Mouse (Mus musculus) G1E (cell line): ENCODE measurements around the gene Gse1. TPM values are rescaled to one million over a fixed set of nuclear protein-coding genes. Genes with fewer than 3 reads are reported as not detected.

Experiments
- ATAC-seq: 2 replicates; pipeline ENCODE4 v1.8.0; 2016; ENCODE audit warnings: mild to moderate bottlenecking; ENCODE audit not compliant: insufficient number of reproducible peaks, poor library complexity, low FRiP score, severe bottlenecking; ENCODE audit errors: extremely low read depth
- DNase-seq: peaks from one replicate; pipeline ENCODE4 v3.0.0; 2012; ENCODE audit warnings: low spot score
- H3K27me3 ChIP-seq: 2 replicates; pipeline ENCODE4 v1.6.1; 2012; ENCODE audit warnings: mild to moderate bottlenecking, low read length, inconsistent platforms; ENCODE audit not compliant: insufficient read depth
- H3K36me3 ChIP-seq: replicated peaks from 2 replicates; pipeline ENCODE3; 2012; ENCODE audit warnings: mild to moderate bottlenecking, inconsistent platforms
- H3K4me1 ChIP-seq: 2 replicates; pipeline ENCODE4 v1.6.1; 2012; ENCODE audit warnings: low read depth, low read length, inconsistent platforms, mixed read lengths; ENCODE audit not compliant: insufficient read depth
- H3K4me3 ChIP-seq: 2 replicates; pipeline ENCODE4 v1.5.1; 2012; ENCODE audit warnings: low read depth, mild to moderate bottlenecking, inconsistent platforms, low read length, moderate library complexity, mixed read lengths
- H3K9me3 ChIP-seq: replicated peaks from 2 replicates; pipeline ENCODE4 v1.6.1; 2012; ENCODE audit warnings: inconsistent platforms
- CTCF ChIP-seq: IDR thresholded peaks from 2 replicates; pipeline ENCODE4 v1.5.1; 2012; ENCODE audit warnings: low read depth, low read length, inconsistent platforms, mixed read lengths
- GATA1 ChIP-seq: IDR thresholded peaks from 2 replicates; pipeline ENCODE4 v1.6.1; 2012; ENCODE audit warnings: borderline replicate concordance, low read length, inconsistent platforms, mixed read lengths
- GATA2 ChIP-seq: IDR thresholded peaks from 2 replicates; pipeline ENCODE4 v1.6.1; 2012; ENCODE audit warnings: low read depth, low read length, inconsistent platforms, borderline replicate concordance
- POLR2AphosphoS5 ChIP-seq: IDR thresholded peaks from 2 replicates; pipeline ENCODE4 v1.6.1; 2012; ENCODE audit warnings: low read depth, low read length, inconsistent platforms; ENCODE audit not compliant: insufficient replicate concordance
- TAL1 ChIP-seq: conservative IDR thresholded peaks from 2 replicates; pipeline ENCODE4 v1.6.1; 2012; ENCODE audit warnings: low read depth, low read length, inconsistent platforms, mixed read lengths
- polyA plus RNA-seq: library from polyadenylated mRNA; stranded (reverse); fragments of >175 nt; gene quantifications from 2 replicates; pipeline ENCODE4 v1.2.3, GENCODE M21; 2012
- total RNA-seq, 2 experiments: library from RNA; stranded (forward) in 1 of 2; stranded (reverse) in 1 of 2; fragments of 200-1000 nt in 1 of 2; fragments of >200 nt in 1 of 2; fragmentation: Nextera tagmentation in 1 of 2; gene quantifications; 2 replicates each; pipeline ENCODE4 v1.2.3; 2014 to 2017

Gse1 gene
- total and polyA plus RNA-seq, 3 experiments: 6.3 to 106 (median 48.4) TPM

DNA sequence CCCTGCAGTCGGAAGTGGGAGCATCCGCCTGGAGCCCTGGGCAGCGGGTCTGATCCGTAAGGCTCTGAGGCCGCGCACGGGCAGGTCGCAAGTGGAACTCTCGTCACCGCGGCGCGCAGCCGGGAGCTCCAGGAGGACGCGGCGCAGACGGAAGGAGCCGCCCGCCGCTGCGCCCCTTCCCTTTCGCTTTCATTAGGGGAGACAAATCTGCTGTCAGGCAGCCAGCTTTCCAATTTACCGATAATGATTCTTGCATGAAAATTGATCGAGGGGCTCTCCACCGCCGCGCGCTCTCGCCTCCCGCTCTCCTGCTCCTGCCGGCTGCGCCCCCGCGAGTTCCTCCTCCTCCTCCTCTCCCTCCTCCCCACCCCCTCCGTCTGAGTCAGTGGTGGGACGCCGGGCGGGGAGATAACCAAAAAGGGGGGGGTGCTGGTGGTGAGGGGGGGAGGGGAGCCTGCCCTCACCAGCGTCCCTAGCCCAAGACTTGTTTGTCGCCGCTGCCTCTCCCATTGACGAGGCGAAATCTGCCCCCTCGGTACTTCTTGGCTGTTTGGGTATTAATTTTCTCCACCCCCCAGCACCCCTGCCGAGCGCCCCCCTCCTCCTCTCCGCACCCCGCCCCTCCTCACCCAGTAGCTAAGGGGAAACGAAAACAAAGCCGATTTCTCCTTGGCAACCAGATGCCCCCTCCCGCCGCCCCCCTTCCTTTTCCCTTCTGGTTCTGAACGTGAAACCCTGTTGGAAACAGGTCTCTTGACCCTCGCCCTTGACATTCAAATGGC, 259.7 kb downstream of the Gse1 start:
- Histone ChIP-seq H3K4me1 (peaks cover 79% of the 10 kb centered on the region), H3K36me3 (peaks cover 17% of the 10 kb centered on the region), H3K4me3 (peak overlapping the region; percentile 83), H3K27me3 (peaks cover 25% of the 10 kb centered on the region), H3K9me3 (no peaks in the 10 kb centered on the region)
- no peak for TF ChIP-seq CTCF
- no peak for TF ChIP-seq POLR2AphosphoS5
- no peak; the same call in 1 of the 2 replicates for TF ChIP-seq TAL1
- TF ChIP-seq GATA2: no peak
- TF ChIP-seq GATA1: no peak
- ATAC-seq (no peak; the same call in 1 of the 2 replicates), DNase-seq (peak; percentile 82)

GRCm38 (mm10) chr8:120488636-120489131, 260.4 kb downstream of the Gse1 start:
- Histone ChIP-seq H3K36me3 (peaks cover 25% of the 10 kb centered on the region), H3K4me1 (peaks cover 80% of the 10 kb centered on the region), H3K9me3 (no peaks in the 10 kb centered on the region), H3K27me3 (peaks cover 20% of the 10 kb centered on the region), H3K4me3 (peak overlapping the region; percentile 83)
- ATAC-seq (no peak), DNase-seq (no peak)
- TF ChIP-seq GATA2 (no peak), POLR2AphosphoS5 (no peak), GATA1 (no peak), CTCF (no peak)

DNA sequence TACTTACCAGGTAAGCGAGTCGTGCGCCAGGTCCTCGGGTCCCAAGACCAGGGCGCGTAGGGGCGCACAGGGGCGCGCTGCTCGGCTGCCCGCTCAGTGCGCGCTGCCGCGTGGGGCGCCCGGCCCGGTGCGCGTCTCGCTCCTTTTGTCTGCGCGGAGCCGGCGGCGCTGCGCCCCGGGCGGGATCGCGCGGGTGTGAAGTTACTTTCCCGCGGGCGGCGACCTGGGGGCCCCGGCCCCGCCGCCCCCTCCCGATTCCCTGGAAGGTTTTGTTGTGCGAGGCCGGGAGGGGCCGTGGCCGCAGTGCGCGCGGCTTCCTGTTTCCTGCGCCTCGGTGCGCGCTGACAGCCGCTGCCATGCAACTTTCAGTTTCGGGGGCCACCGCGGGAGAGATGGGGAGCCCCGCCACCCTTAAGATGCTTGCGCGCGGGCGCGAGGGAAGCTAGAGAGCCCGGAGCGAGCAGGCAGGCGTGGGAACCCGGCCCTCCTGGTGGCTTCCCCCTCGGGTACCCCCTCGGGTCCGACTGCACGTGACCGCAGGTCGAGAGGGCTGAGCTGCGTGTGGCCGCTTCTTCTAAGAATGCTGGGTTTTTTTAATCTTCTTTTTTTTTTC, 261.0 kb downstream of the Gse1 start:
- ATAC-seq: no peak
- peaks cover 80% of the 10 kb centered on the region for H3K4me1 ChIP-seq
- DNase-seq: peak; percentile 47
- TF ChIP-seq POLR2AphosphoS5: no peak
- TF ChIP-seq GATA2: no peak
- no peak for TF ChIP-seq GATA1
- no peak for TF ChIP-seq TAL1
- TF ChIP-seq CTCF: no peak
- peak overlapping the region; percentile 83 for H3K4me3 ChIP-seq
- no peaks in the 10 kb centered on the region for H3K9me3 ChIP-seq
- peaks cover 28% of the 10 kb centered on the region for H3K36me3 ChIP-seq
- peaks cover 14% of the 10 kb centered on the region for H3K27me3 ChIP-seq

- Histone ChIP-seq H3K4me1 (peaks cover 79% of the 10 kb centered on the region), H3K27me3 (peaks cover 9% of the 10 kb centered on the region; the same call in 1 of the 2 replicates), H3K9me3 (no peaks in the 10 kb centered on the region), H3K36me3 (peaks cover 30% of the 10 kb centered on the region), H3K4me3 (peak overlapping the region; percentile 83)
- DNase-seq: no peak
- no peak for ATAC-seq
- no peak for TF ChIP-seq GATA1
- no peak for TF ChIP-seq POLR2AphosphoS5
- no peak for TF ChIP-seq CTCF
- no peak for TF ChIP-seq TAL1
- no peak for TF ChIP-seq GATA2
Observed at GRCm38 (mm10) chr8:120489771-120490281, 261.6 kb downstream of the Gse1 start.

- Histone ChIP-seq H3K9me3 (no peaks in the 10 kb centered on the region), H3K27me3 (peaks cover 9% of the 10 kb centered on the region; the same call in 1 of the 2 replicates), H3K4me3 (peak overlapping the region; percentile 83), H3K36me3 (peaks cover 35% of the 10 kb centered on the region), H3K4me1 (peaks cover 79% of the 10 kb centered on the region)
- ATAC-seq (no peak), DNase-seq (no peak)
- TF ChIP-seq TAL1 (no peak), GATA2 (no peak), GATA1 (no peak), POLR2AphosphoS5 (no peak), CTCF (no peak)
Observed at GRCm38 (mm10) chr8:120490354-120491141, 262.3 kb downstream of the Gse1 start.
